Mouse (Mus musculus) forebrain, embryonic 11.5 days (tissue): Measurements from ENCODE around the gene Pi4ka. TPM values are rescaled to one million over a fixed set of nuclear protein-coding genes. Genes with fewer than 3 reads are reported as not detected.

ENCODE experiments used
- ATAC-seq: fragments of 200-750 bp; cut with Nextera tagmentation; replicated peaks from 2 replicates; pipeline ENCODE4 v1.8.0; 2017; ENCODE audit warnings: moderate TSS enrichment; ENCODE audit not compliant: low FRiP score
- DNase-seq: peaks from one replicate; pipeline ENCODE4 v3.0.0-alpha.2; 2017; ENCODE audit warnings: low spot score
- H3K27ac ChIP-seq: fragments of 300-500 bp; sonication (generic); 2 replicates; pipeline ENCODE4 v1.5.1; 2014; ENCODE audit warnings: low read depth, low read length
- H3K27me3 ChIP-seq: fragments of 300-500 bp; sonication (generic); 2 replicates; pipeline ENCODE4 v1.6.1; 2014; ENCODE audit warnings: mild to moderate bottlenecking, low read length, mixed read lengths; ENCODE audit not compliant: control insufficient read depth, insufficient read depth
- H3K36me3 ChIP-seq: fragments of 300-500 bp; sonication (generic); 2 replicates; pipeline ENCODE4 v1.6.1; 2014; ENCODE audit warnings: mild to moderate bottlenecking, low read length, moderate library complexity, mixed read lengths; ENCODE audit not compliant: control insufficient read depth, insufficient read depth
- H3K4me1 ChIP-seq: fragments of 300-500 bp; sonication (generic); replicated peaks from 2 replicates; pipeline ENCODE4 v1.6.1; 2014; ENCODE audit warnings: low read length, mixed read lengths; ENCODE audit not compliant: control insufficient read depth, insufficient read depth
- H3K4me2 ChIP-seq: fragments of 300-500 bp; sonication (generic); 2 replicates; pipeline ENCODE4 v1.6.1; 2014; ENCODE audit warnings: low read depth, mild to moderate bottlenecking, low read length, moderate library complexity, mixed read lengths; ENCODE audit not compliant: severe bottlenecking
- H3K4me3 ChIP-seq: fragments of 300-500 bp; sonication (generic); 2 replicates; pipeline ENCODE4 v1.5.1; 2014; ENCODE audit warnings: low read depth, low read length
- H3K9ac ChIP-seq: fragments of 300-500 bp; sonication (generic); 2 replicates; pipeline ENCODE4 v1.6.1; 2014; ENCODE audit warnings: low read length
- H3K9me3 ChIP-seq: fragments of 300-500 bp; sonication (generic); 2 replicates; pipeline ENCODE4 v1.6.1; 2016; ENCODE audit warnings: low read length, mixed read lengths; ENCODE audit not compliant: control insufficient read depth
- WGBS: fragments of 180-500 bp; shearing (Covaris S2); extraction: QIAGEN DNeasy Blood & Tissue Kit; methylation state at CpG from one replicate; pipeline ENCODE4 v1.1.7; 2014; 5-methylcytosine and 5-hydroxymethylcytosine counted together
- polyA plus RNA-seq: library from polyadenylated mRNA; unstranded; fragments of >200 nt; fragmentation: Nextera tagmentation; extraction: Ambion mirVana; gene quantifications from 2 replicates; pipeline ENCODE4 v1.2.1, GENCODE M21; 2014

Pi4ka gene
- polyA plus RNA-seq, 1 experiment from 2014 or later, result 54.3 TPM

GRCm38 (mm10) chr16:17254005-17254597 is 152.0 kb downstream of the Pi4ka start:
- Histone ChIP-seq H3K36me3 (peaks cover 6% of the 10 kb centered on the region; the same call in 1 of the 2 replicates), H3K27me3 (no peaks in the 10 kb centered on the region), H3K9ac (peak overlapping the region; percentile 8; the same call in 1 of the 2 replicates), H3K4me1 (peaks cover 15% of the 10 kb centered on the region; the same call in 1 of the 2 replicates), H3K9me3 (no peaks in the 10 kb centered on the region), H3K27ac (no peak overlapping the region), H3K4me2 (0 out of 2 replicates have a peak overlapping the region, but pooled peaks have one; percentile 11), H3K4me3 (no peak overlapping the region)
- WGBS, result 21% methylated on average over 4 of the region's 4 CpGs
- no peak for DNase-seq
- ATAC-seq, result peak; percentile 36; the same call in 1 of the 2 replicates

- Histone ChIP-seq H3K9ac (no peak overlapping the region), H3K4me3 (no peak overlapping the region), H3K4me1 (peaks cover 15% of the 10 kb centered on the region; the same call in 1 of the 2 replicates), H3K27ac (no peak overlapping the region), H3K36me3 (peaks cover 6% of the 10 kb centered on the region; the same call in 1 of the 2 replicates), H3K27me3 (no peaks in the 10 kb centered on the region), H3K9me3 (no peaks in the 10 kb centered on the region), H3K4me2 (no peak overlapping the region)
- ATAC-seq (no peak), DNase-seq (no peak)
- WGBS, result 71% methylated on average over 7 of the region's 7 CpGs
Measured at GRCm38 (mm10) chr16:17252841-17253240, 153.3 kb downstream of the Pi4ka start.

- H3K9ac ChIP-seq, result no peak overlapping the region
- H3K4me1 ChIP-seq, result peaks cover 15% of the 10 kb centered on the region; the same call in 1 of the 2 replicates
- H3K4me2 ChIP-seq, result no peak overlapping the region
- DNase-seq (no peak), ATAC-seq (no peak)
- no peak overlapping the region for H3K27ac ChIP-seq
- H3K4me3 ChIP-seq, result no peak overlapping the region
- H3K27me3 ChIP-seq, result no peaks in the 10 kb centered on the region
- no peaks in the 10 kb centered on the region for H3K9me3 ChIP-seq
- peaks cover 2% of the 10 kb centered on the region; the same call in 1 of the 2 replicates for H3K36me3 ChIP-seq
- 68% methylated on average over 3 of the region's 3 CpGs for WGBS
Measured at GRCm38 (mm10) chr16:17252086-17252726, 153.9 kb downstream of the Pi4ka start.

GRCm38 (mm10) chr16:17251539-17251938 is 154.6 kb downstream of the Pi4ka start:
- no peak overlapping the region for H3K4me2 ChIP-seq
- ATAC-seq (no peak), DNase-seq (no peak)
- peaks cover 15% of the 10 kb centered on the region; the same call in 1 of the 2 replicates for H3K4me1 ChIP-seq
- H3K27ac ChIP-seq, result no peak overlapping the region
- H3K36me3 ChIP-seq, result no peaks in the 10 kb centered on the region
- no peak overlapping the region for H3K4me3 ChIP-seq
- 74% methylated on average over 3 of the region's 3 CpGs for WGBS
- no peaks in the 10 kb centered on the region for H3K9me3 ChIP-seq
- H3K9ac ChIP-seq, result no peak overlapping the region
- H3K27me3 ChIP-seq, result no peaks in the 10 kb centered on the region

- WGBS, result 83% methylated on average over 6 of the region's 6 CpGs
- Histone ChIP-seq H3K36me3 (no peaks in the 10 kb centered on the region), H3K27me3 (no peaks in the 10 kb centered on the region), H3K9ac (no peak overlapping the region), H3K27ac (no peak overlapping the region), H3K9me3 (no peaks in the 10 kb centered on the region), H3K4me3 (no peak overlapping the region), H3K4me2 (no peak overlapping the region), H3K4me1 (peaks cover 12% of the 10 kb centered on the region; the same call in 1 of the 2 replicates)
- DNase-seq (no peak), ATAC-seq (no peak)
Measured at GRCm38 (mm10) chr16:17249135-17249534, 157.0 kb downstream of the Pi4ka start.

GRCm38 (mm10) chr16:17247727-17248126 is 158.4 kb downstream of the Pi4ka start:
- no peak for ATAC-seq
- H3K4me1 ChIP-seq, result 0 out of 2 replicates have a peak, but pooled peaks cover 4% of the 10 kb centered on the region

GRCm38 (mm10) chr16:17244996-17245395 is 161.1 kb downstream of the Pi4ka start:
- no peak overlapping the region for H3K4me2 ChIP-seq
- H3K4me1 ChIP-seq, result no peaks in the 10 kb centered on the region
- no peak overlapping the region for H3K4me3 ChIP-seq
- ATAC-seq (no peak), DNase-seq (no peak)
- H3K9ac ChIP-seq, result no peak overlapping the region
- H3K27me3 ChIP-seq, result no peaks in the 10 kb centered on the region
- WGBS, result 86% methylated on average over 1 of the region's 1 CpGs
- no peaks in the 10 kb centered on the region for H3K9me3 ChIP-seq
- H3K27ac ChIP-seq, result no peak overlapping the region
- H3K36me3 ChIP-seq, result no peaks in the 10 kb centered on the region

More at GRCm38 (mm10) chr16:17247727-17248126, 158.4 kb downstream of the Pi4ka start:
- 78% methylated on average over 4 of the region's 4 CpGs for WGBS
- no peaks in the 10 kb centered on the region for H3K27me3 ChIP-seq
- no peaks in the 10 kb centered on the region for H3K36me3 ChIP-seq
- no peaks in the 10 kb centered on the region for H3K9me3 ChIP-seq
- no peak overlapping the region for H3K27ac ChIP-seq
- no peak overlapping the region for H3K4me3 ChIP-seq
- DNase-seq, result no peak
- H3K4me2 ChIP-seq, result no peak overlapping the region
- H3K9ac ChIP-seq, result no peak overlapping the region

- Histone ChIP-seq H3K4me3 (no peak overlapping the region), H3K27ac (no peak overlapping the region), H3K36me3 (no peaks in the 10 kb centered on the region), H3K27me3 (no peaks in the 10 kb centered on the region), H3K4me1 (no peaks in the 10 kb centered on the region), H3K4me2 (no peak overlapping the region), H3K9ac (no peak overlapping the region), H3K9me3 (no peaks in the 10 kb centered on the region)
- WGBS, result 79% methylated on average over 1 of the region's 1 CpGs
- ATAC-seq (no peak), DNase-seq (no peak)
Measured at GRCm38 (mm10) chr16:17243731-17244130, 162.4 kb downstream of the Pi4ka start.
